Mouse (Mus musculus): ENCODE results near the gene Gm11569. TPM values are rescaled to one million over a fixed set of nuclear protein-coding genes. Genes with fewer than 3 reads are reported as not detected.
"Not testable (repeated sequence)": the region's sequence is repeated elsewhere in the genome, so short reads cannot be mapped to it uniquely, and the experiment has no call there.

Gm11569 gene
- not detected for total RNA-seq (2021)

DNA sequence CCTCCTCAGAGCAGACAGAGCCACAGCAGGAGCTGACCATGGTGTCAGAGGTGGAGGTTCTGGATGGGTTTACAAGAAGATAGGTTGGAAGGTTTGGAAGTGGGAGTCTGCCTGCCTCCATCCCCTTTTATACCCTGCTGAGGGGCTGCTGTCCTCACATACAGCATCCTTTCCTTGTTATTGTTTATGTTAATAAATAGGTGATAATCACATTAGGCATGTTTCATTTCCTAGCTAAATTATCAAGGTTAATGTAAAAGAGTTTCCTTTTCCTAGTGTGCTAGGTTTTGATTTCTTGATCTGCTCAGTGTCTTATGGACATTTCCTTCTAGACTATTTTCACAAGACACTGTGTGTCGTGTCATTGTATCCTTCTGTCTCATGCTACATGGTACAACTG lies at the start of gene Gm11569:
Gene Gm11569, minus strand, starts transcription at position 101 of the 400 bp plus-strand sequence.
- DNase-seq (ENCODE audit: low spot score in 2 of 2); intact Hi-C loops (cut with DNase I): not testable (repeated sequence)

DNA sequence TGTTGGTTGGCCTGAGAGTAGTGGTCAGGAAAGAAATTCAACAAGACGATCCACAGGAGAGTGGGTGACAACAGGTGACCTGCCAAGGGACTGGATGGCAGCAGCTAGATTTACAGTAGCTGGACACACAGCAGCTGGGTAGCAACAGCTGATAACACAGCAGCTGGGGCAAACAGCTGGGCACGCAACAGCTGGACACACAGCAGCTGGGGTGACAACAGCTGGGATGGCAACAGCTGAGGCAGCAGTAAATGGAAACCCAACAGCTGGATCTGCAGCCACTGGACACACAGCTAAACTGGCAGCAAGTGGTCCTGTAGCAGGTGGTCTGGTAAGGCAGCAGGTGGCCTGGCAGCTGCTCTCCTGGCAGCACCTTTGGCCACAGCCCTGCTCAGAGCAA lies 48.0 kb upstream of the Gm11569 start:
- DNase-seq (ENCODE audit: low spot score in 2 of 2): no peak

DNA sequence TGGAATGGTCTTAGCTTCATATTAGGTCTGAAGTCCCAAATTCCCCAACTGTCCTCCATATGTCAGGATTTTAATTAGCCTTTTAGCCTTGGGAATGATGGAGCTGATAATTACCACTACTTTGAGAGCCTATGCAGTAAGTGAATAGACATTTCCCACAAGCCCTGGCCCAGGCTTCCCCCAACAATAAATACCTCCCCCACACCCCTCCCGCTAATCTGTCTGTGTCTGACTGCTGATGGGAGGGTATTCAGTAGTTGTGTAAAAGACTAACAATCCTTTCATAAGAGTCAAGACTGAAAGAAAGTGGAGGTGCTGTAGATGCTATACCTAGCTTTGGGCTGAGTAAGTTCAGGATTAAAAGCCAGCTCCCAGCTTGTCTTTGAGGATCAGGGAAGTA lies 43.5 kb upstream of the Gm11569 start:
- intact Hi-C loops (cut with DNase I): no loop called here
- no peak for DNase-seq (ENCODE audit: low spot score in 2 of 2)

More for the DNA sequence above, 48.0 kb upstream of the Gm11569 start:
- intact Hi-C loops (cut with DNase I): no loop called here

- no peak for DNase-seq (ENCODE audit: low spot score in 2 of 2)
- intact Hi-C loops (cut with DNase I): no loop called here
Measured at GRCm38 (mm10) chr11:99837966-99838365, 39.2 kb upstream of the Gm11569 start, which contains the start of gene 2300003K06Rik. Gene 2300003K06Rik (minus strand): TSS chr11:99838066.

DNA sequence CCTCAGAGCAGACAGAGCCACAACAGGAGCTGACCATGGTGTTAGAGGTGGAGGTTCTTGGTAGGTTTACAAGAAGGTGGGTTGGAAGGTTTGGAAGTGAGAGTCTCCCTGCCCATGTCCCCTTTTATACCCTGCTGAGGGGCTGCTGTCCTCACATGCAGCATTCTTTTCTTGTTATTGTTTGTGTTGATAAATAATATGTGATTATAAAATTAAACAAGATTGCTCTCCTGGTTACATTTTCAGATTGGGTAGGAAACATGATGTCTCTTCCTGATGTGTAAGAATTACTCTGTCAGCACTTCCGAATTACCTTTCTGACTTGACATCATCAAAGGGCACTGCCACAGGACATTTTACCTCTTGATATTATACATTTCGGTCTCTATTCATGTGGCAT lies 16.8 kb upstream of the Gm11569 start, which contains the start of gene Gm11564:
Gene Gm11564, minus strand, starts transcription at position 101 of the 400 bp plus-strand sequence.
- intact Hi-C loops (cut with DNase I): not testable (repeated sequence)

DNA sequence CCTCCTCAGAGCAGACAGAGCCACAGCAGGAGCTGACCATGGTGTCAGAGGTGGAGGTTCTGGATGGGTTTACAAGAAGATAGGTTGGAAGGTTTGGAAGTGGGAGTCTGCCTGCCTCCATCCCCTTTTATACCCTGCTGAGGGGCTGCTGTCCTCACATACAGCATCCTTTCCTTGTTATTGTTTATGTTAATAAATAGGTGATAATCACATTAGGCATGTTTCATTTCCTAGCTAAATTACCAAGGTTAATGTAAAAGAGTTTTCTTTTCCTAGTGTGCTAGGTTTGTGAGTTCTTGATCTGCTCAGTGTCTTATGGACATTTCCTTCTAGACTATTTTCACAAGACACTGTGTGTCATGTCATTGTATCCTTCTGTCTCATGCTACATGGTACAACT lies 11.1 kb upstream of the Gm11569 start, which contains the start of gene Krtap4-13:
Gene Krtap4-13, minus strand, starts transcription at position 101 of the 400 bp plus-strand sequence.
- DNase-seq (ENCODE audit: low spot score in 2 of 2); intact Hi-C loops (cut with DNase I): not testable (repeated sequence)

More for the DNA sequence above, 16.8 kb upstream of the Gm11569 start, which contains the start of gene Gm11564:
- not testable (repeated sequence) for DNase-seq (ENCODE audit: low spot score in 2 of 2)

- intact Hi-C loops (cut with DNase I); DNase-seq (ENCODE audit: low spot score in 2 of 2): not testable (repeated sequence)
Measured at GRCm38 (mm10) chr11:99804346-99804745, 5.6 kb upstream of the Gm11569 start, which contains the start of gene Gm11554. Gene Gm11554 (minus strand): TSS chr11:99804446.

- no peak for DNase-seq (ENCODE audit: low spot score in 2 of 2)
- intact Hi-C loops (cut with DNase I): no loop called here
Measured at GRCm38 (mm10) chr11:99793367-99793766, 5.4 kb downstream of the Gm11569 start, which contains the start of gene Gm11596. Gene Gm11596 (minus strand): TSS chr11:99793467.

DNA sequence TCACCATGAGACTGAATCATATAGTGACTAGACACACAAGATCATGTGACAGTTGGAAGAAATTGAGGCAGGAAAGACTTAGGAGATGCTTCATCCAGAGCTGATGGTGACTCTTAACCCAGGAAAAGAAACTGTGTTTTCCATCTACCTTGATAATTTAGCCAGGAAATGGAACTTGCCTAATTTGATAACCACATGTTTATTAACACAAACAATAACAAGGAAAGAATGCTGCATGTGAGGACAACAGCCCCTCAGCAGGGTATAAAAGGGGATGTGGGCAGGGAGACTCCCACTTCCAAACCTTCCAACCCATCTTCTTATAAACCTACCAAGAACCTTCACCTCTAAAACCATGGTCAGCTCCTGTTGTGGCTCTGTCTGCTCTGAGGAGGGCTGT lies 13.8 kb downstream of the Gm11569 start, which contains the start of gene Krtap4-9:
Gene Krtap4-9, plus strand, starts transcription at position 301 of the 400 bp plus-strand sequence.
- intact Hi-C loops (cut with DNase I); DNase-seq (ENCODE audit: low spot score in 2 of 2): not testable (repeated sequence)

DNA sequence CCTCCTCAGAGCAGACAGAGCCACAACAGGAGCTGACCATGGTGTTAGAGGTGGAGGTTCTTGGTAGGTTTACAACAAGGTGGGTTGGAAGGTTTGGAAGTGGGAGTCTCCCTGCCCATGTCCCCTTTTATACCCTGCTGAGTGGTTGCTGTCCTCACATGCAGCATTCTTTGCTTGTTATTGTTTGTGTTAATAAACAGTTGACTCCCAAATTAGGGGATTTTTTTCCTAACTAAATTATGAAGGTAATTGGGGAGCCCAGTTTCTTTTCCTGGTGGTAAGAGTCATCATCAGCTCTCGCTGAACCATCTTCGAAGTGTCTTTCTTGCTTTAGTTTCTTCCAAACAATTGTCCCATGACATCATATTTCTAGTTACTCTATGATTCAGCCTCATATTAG lies 18.1 kb downstream of the Gm11569 start, which contains the start of gene Krtap4-8:
Gene Krtap4-8, minus strand, starts transcription at position 101 of the 400 bp plus-strand sequence.
- DNase-seq (ENCODE audit: low spot score in 2 of 2): no peak
- intact Hi-C loops (cut with DNase I): no loop called here

DNA sequence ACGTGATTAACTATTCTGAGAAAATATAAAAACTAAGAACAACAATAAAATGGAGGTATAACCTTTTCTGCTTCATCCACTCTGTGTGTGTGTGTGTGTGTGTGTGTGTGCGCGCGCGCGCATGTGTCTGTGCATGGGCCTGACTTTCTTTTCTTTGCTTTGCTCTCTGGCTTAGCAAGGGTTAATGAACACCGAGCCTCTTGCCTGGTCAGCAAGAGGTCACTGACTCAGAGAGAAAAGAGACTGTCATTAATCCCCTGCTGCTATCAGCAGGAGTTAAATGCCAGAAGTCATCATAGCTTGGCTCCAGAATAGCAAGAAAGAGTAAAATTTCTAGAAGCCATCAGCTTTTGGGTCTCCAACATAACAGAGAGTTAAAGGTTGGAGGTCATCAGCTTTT lies 20.3 kb downstream of the Gm11569 start:
- DNase-seq (ENCODE audit: low spot score in 2 of 2): no peak
- intact Hi-C loops (cut with DNase I): no loop called here

- DNase-seq (ENCODE audit: low spot score in 2 of 2); intact Hi-C loops (cut with DNase I): not testable (repeated sequence)
Measured at GRCm38 (mm10) chr11:99772813-99773212, 25.9 kb downstream of the Gm11569 start, which contains the start of gene Gm11595. Gene Gm11595 (minus strand): TSS chr11:99772913.

- no peak for DNase-seq (ENCODE audit: low spot score in 2 of 2)
- intact Hi-C loops (cut with DNase I): no loop called here
Measured at GRCm38 (mm10) chr11:99768410-99768809, 30.3 kb downstream of the Gm11569 start.

GRCm38 (mm10) chr11:99758877-99759276 lies 39.9 kb downstream of the Gm11569 start:
- intact Hi-C loops (cut with DNase I): no loop called here
- DNase-seq (ENCODE audit: low spot score in 2 of 2): no peak

Other genes with a start within 250 kb of the Gm11569 start
- not detected for gene Krtap3-3, start 248.1 kb downstream of the Gm11569 start, total RNA-seq (2021)
- gene Krtap3-2, start 242.1 kb downstream of the Gm11569 start, total RNA-seq (2021): not detected
- gene Gm11939, start 239.5 kb downstream of the Gm11569 start, total RNA-seq (2021): not detected
- not detected for gene Krtap3-1, start 232.3 kb downstream of the Gm11569 start, total RNA-seq (2021)
- not detected for gene Krtap1-5, start 217.9 kb downstream of the Gm11569 start, total RNA-seq (2021)
- not detected for gene Krtap1-4, start 215.3 kb downstream of the Gm11569 start, total RNA-seq (2021)
- gene Krtap1-3, start 207.6 kb downstream of the Gm11569 start, total RNA-seq (2021): not detected
- gene Krtap9-3, start 200.8 kb downstream of the Gm11569 start, total RNA-seq (2021): not detected
- gene Gm11938, start 195.6 kb downstream of the Gm11569 start, total RNA-seq (2021): not detected
- not detected for gene Gm11937, start 188.7 kb downstream of the Gm11569 start, total RNA-seq (2021)
- gene Krtap2-4, start 184.1 kb downstream of the Gm11569 start, total RNA-seq (2021): not detected
- gene Gm11562, start 178.5 kb downstream of the Gm11569 start, total RNA-seq (2021): not detected
- gene Krtap4-1, start 170.7 kb downstream of the Gm11569 start, total RNA-seq (2021): not detected
- gene Krtap4-2, start 163.8 kb downstream of the Gm11569 start, total RNA-seq (2021): not detected
- gene Krtap4-7, start 154.8 kb downstream of the Gm11569 start, total RNA-seq (2021): not detected
- not detected for gene Gm11555, start 148.7 kb downstream of the Gm11569 start, total RNA-seq (2021)
- not detected for gene Gm11563, start 140.0 kb downstream of the Gm11569 start, total RNA-seq (2021)
- gene Krtap4-6, start 133.0 kb downstream of the Gm11569 start, total RNA-seq (2021): not detected
- gene Gm14190, start 108.2 kb downstream of the Gm11569 start, total RNA-seq (2021): not detected
- not detected for gene Gm14180, start 64.6 kb downstream of the Gm11569 start, total RNA-seq (2021)
- not detected for gene Gm11595, start 26.0 kb downstream of the Gm11569 start, total RNA-seq (2021)
- gene Krtap4-8, start 18.2 kb downstream of the Gm11569 start, total RNA-seq (2021): not detected
- gene Krtap4-9, start 13.7 kb downstream of the Gm11569 start, total RNA-seq (2021): not detected
- not detected for gene Gm11596, start 5.5 kb downstream of the Gm11569 start, total RNA-seq (2021)
- not detected for gene Gm11554, start 5.5 kb upstream of the Gm11569 start, total RNA-seq (2021)
- gene Krtap4-13, start 11.0 kb upstream of the Gm11569 start, total RNA-seq (2021): not detected
- not detected for gene Gm11564, start 16.7 kb upstream of the Gm11569 start, total RNA-seq (2021)
- gene 2300003K06Rik, start 39.1 kb upstream of the Gm11569 start, total RNA-seq (2021): not detected
- gene Krtap4-16, start 52.7 kb upstream of the Gm11569 start, total RNA-seq (2021): not detected
- gene Gm11568, start 59.0 kb upstream of the Gm11569 start, total RNA-seq (2021): not detected
- not detected for gene Gm11559, start 65.5 kb upstream of the Gm11569 start, total RNA-seq (2021)
- gene Krtap9-1, start 74.5 kb upstream of the Gm11569 start, total RNA-seq (2021): not detected
- gene Gm11567, start 80.3 kb upstream of the Gm11569 start, total RNA-seq (2021): not detected
- not detected for gene Krtap31-1, start 109.0 kb upstream of the Gm11569 start, total RNA-seq (2021)
- gene Gm11565, start 115.8 kb upstream of the Gm11569 start, total RNA-seq (2021): not detected
- gene Krtap31-2, start 137.4 kb upstream of the Gm11569 start, total RNA-seq (2021): not detected
- gene Krtap9-5, start 149.5 kb upstream of the Gm11569 start, total RNA-seq (2021): not detected
- gene Krtap29-1, start 180.1 kb upstream of the Gm11569 start, total RNA-seq (2021): not detected
- not detected for gene Krtap16-1, start 187.7 kb upstream of the Gm11569 start, total RNA-seq (2021)
- not detected for gene Krtap17-1, start 195.1 kb upstream of the Gm11569 start, total RNA-seq (2021)
- gene Krt33a, start 217.3 kb upstream of the Gm11569 start, total RNA-seq (2021): not detected
- not detected for gene Krt33b, start 230.9 kb upstream of the Gm11569 start, total RNA-seq (2021)
- not detected for gene Krt34, start 242.6 kb upstream of the Gm11569 start, total RNA-seq (2021)